Mouse (Mus musculus): ENCODE measurements around the gene Gpsm1. TPM values are rescaled to one million over a fixed set of nuclear protein-coding genes. Genes with fewer than 3 reads are reported as not detected.
"Not testable (repeated sequence)": the region's sequence is repeated elsewhere in the genome, so short reads cannot be mapped to it uniquely, and the experiment has no call there.

Gpsm1 gene
- polyA plus RNA-seq, 2 experiments = 1.1 to 2.3 TPM

GRCm38 (mm10) chr2:26364738-26365465, 49.6 kb downstream of the Gpsm1 start:
- H3K27ac ChIP-seq = no peak overlapping the region
- 68% methylated on average over 10 of the region's 10 CpGs for WGBS (ENCODE audit: insufficient replicate concordance)
- H3K4me1 ChIP-seq (replicated peaks; ENCODE audit: control insufficient read depth in 2 of 2, insufficient read depth in 2 of 2, low read length in 1 of 2) = no peaks in the 10 kb centered on the region
- peaks cover 6% of the 10 kb centered on the region for H3K36me3 ChIP-seq (replicated peaks; ENCODE audit: control insufficient read depth, insufficient read depth, low read depth)
- ATAC-seq (ENCODE audit: insufficient read depth) = no peak
- no peaks in the 10 kb centered on the region for H3K9me3 ChIP-seq (ENCODE audit: control insufficient read depth, low read length)
- TF ChIP-seq EP300 (IDR thresholded peaks at IDR 0.05; ENCODE audit: low read depth) = no peak
- no peak for TF ChIP-seq CTCF (IDR thresholded peaks at IDR 0.05; ENCODE audit: low read depth)
- no peak overlapping the region for H3K4me3 ChIP-seq (ENCODE audit: insufficient read depth in 1 of 2, low read depth in 2 of 2, low read length in 2 of 2)
- no peak overlapping the region for H3K4me2 ChIP-seq (ENCODE audit: low read depth)
- H3K9ac ChIP-seq (replicated peaks) = no peak overlapping the region
- DNase-seq (ENCODE audit: low read depth in 3 of 3, low spot score in 3 of 3) = no peak
- no peaks in the 10 kb centered on the region for H3K27me3 ChIP-seq (ENCODE audit: control insufficient read depth, insufficient read depth, low read length)

GRCm38 (mm10) chr2:26367911-26368310, 52.6 kb downstream of the Gpsm1 start:
- ATAC-seq (ENCODE audit: insufficient read depth) (no peak), DNase-seq (ENCODE audit: low read depth in 3 of 3, low spot score in 3 of 3) (no peak)
- no peaks in the 10 kb centered on the region for H3K27me3 ChIP-seq (ENCODE audit: control insufficient read depth, insufficient read depth, low read length)
- H3K4me2 ChIP-seq (ENCODE audit: low read depth) = no peak overlapping the region
- H3K9me3 ChIP-seq (ENCODE audit: control insufficient read depth, low read length) = no peaks in the 10 kb centered on the region
- no peak overlapping the region for H3K27ac ChIP-seq
- WGBS (ENCODE audit: insufficient replicate concordance) = 77% methylated on average over 6 of the region's 6 CpGs
- no peak for TF ChIP-seq CTCF (IDR thresholded peaks at IDR 0.05; ENCODE audit: low read depth)
- no peak for TF ChIP-seq EP300 (IDR thresholded peaks at IDR 0.05; ENCODE audit: low read depth)
- no peak overlapping the region for H3K9ac ChIP-seq (replicated peaks)
- peaks cover 12% of the 10 kb centered on the region for H3K36me3 ChIP-seq (replicated peaks; ENCODE audit: control insufficient read depth, insufficient read depth, low read depth)
- no peaks in the 10 kb centered on the region for H3K4me1 ChIP-seq (replicated peaks; ENCODE audit: control insufficient read depth in 2 of 2, insufficient read depth in 2 of 2, low read length in 1 of 2)
- no peak overlapping the region for H3K4me3 ChIP-seq (ENCODE audit: insufficient read depth in 1 of 2, low read depth in 2 of 2, low read length in 2 of 2)

GRCm38 (mm10) chr2:26368572-26368971, 53.3 kb downstream of the Gpsm1 start:
- no peak for DNase-seq (ENCODE audit: low read depth in 3 of 3, low spot score in 3 of 3)
- peaks cover 16% of the 10 kb centered on the region for H3K36me3 ChIP-seq (replicated peaks; ENCODE audit: control insufficient read depth, insufficient read depth, low read depth)

GRCm38 (mm10) chr2:26372396-26372795, 57.1 kb downstream of the Gpsm1 start:
- Histone ChIP-seq H3K27me3 (ENCODE audit: control insufficient read depth, insufficient read depth, low read length) (no peaks in the 10 kb centered on the region), H3K9me3 (ENCODE audit: control insufficient read depth, low read length) (no peaks in the 10 kb centered on the region), H3K9ac (replicated peaks) (no peak overlapping the region), H3K27ac (no peak overlapping the region), H3K4me3 (ENCODE audit: insufficient read depth in 1 of 2, low read depth in 2 of 2, low read length in 2 of 2) (no peak overlapping the region), H3K36me3 (replicated peaks; ENCODE audit: control insufficient read depth, insufficient read depth, low read depth) (peaks cover 34% of the 10 kb centered on the region), H3K4me2 (ENCODE audit: low read depth) (no peak overlapping the region), H3K4me1 (replicated peaks; ENCODE audit: control insufficient read depth in 2 of 2, insufficient read depth in 2 of 2, low read length in 1 of 2) (no peaks in the 10 kb centered on the region)
- DNase-seq (ENCODE audit: low read depth in 3 of 3, low spot score in 3 of 3) (no peak), ATAC-seq (ENCODE audit: insufficient read depth) (no peak)
- TF ChIP-seq CTCF (IDR thresholded peaks at IDR 0.05; ENCODE audit: low read depth) (no peak), EP300 (IDR thresholded peaks at IDR 0.05; ENCODE audit: low read depth) (no peak)
- 82% methylated on average over 8 of the region's 8 CpGs for WGBS (ENCODE audit: insufficient replicate concordance)

More at GRCm38 (mm10) chr2:26368572-26368971, 53.3 kb downstream of the Gpsm1 start:
- no peak overlapping the region for H3K4me3 ChIP-seq (ENCODE audit: insufficient read depth in 1 of 2, low read depth in 2 of 2, low read length in 2 of 2)
- no peak overlapping the region for H3K4me2 ChIP-seq (ENCODE audit: low read depth)
- no peaks in the 10 kb centered on the region for H3K27me3 ChIP-seq (ENCODE audit: control insufficient read depth, insufficient read depth, low read length)
- no peak for ATAC-seq (ENCODE audit: insufficient read depth)
- H3K27ac ChIP-seq = no peak overlapping the region
- WGBS (ENCODE audit: insufficient replicate concordance) = 50% methylated on average over 1 of the region's 1 CpGs
- no peak overlapping the region for H3K9ac ChIP-seq (replicated peaks)
- H3K9me3 ChIP-seq (ENCODE audit: control insufficient read depth, low read length) = no peaks in the 10 kb centered on the region
- no peak for TF ChIP-seq CTCF (IDR thresholded peaks at IDR 0.05; ENCODE audit: low read depth)
- no peak for TF ChIP-seq EP300 (IDR thresholded peaks at IDR 0.05; ENCODE audit: low read depth)
- H3K4me1 ChIP-seq (replicated peaks; ENCODE audit: control insufficient read depth in 2 of 2, insufficient read depth in 2 of 2, low read length in 1 of 2) = no peaks in the 10 kb centered on the region

- 0% methylated on average over 38 of the region's 38 CpGs for WGBS (ENCODE audit: insufficient replicate concordance)
- TF ChIP-seq EP300 (IDR thresholded peaks at IDR 0.05; ENCODE audit: low read depth) = no peak
- 0 out of 2 replicates have a peak, but pooled peaks have one; percentile 0 for TF ChIP-seq CTCF (IDR thresholded peaks at IDR 0.05; ENCODE audit: low read depth)
- DNase-seq (ENCODE audit: low read depth in 3 of 3, low spot score in 3 of 3) (peak; percentile 65 to 72 (median 68)), ATAC-seq (ENCODE audit: insufficient read depth) (peak; percentile 91)
- Histone ChIP-seq H3K4me2 (ENCODE audit: low read depth) (peak within 1 kb of the TSS; percentile 83), H3K9me3 (ENCODE audit: control insufficient read depth, low read length) (no peaks in the 10 kb centered on the region), H3K27ac (no peak within 1 kb of the TSS), H3K4me1 (replicated peaks; ENCODE audit: control insufficient read depth in 2 of 2, insufficient read depth in 2 of 2, low read length in 1 of 2) (no peaks in the 10 kb centered on the region), H3K9ac (replicated peaks) (peak within 1 kb of the TSS; percentile 55), H3K27me3 (ENCODE audit: control insufficient read depth, insufficient read depth, low read length) (no peaks in the 10 kb centered on the region), H3K4me3 (ENCODE audit: insufficient read depth in 1 of 2, low read depth in 2 of 2, low read length in 2 of 2) (peak within 1 kb of the TSS; percentile 68 to 93), H3K36me3 (replicated peaks; ENCODE audit: control insufficient read depth, insufficient read depth, low read depth) (peaks cover 46% of the 10 kb centered on the region)
These were observed 64.9 kb downstream of the Gpsm1 start, which contains the start of gene Snapc4 for GRCm38 (mm10) chr2:26380131-26380771. Gene Snapc4, minus strand, starts transcription at chr2:26380653.

GRCm38 (mm10) chr2:26380871-26381270, 65.6 kb downstream of the Gpsm1 start:
- not testable (repeated sequence) for H3K27ac ChIP-seq; H3K27me3 ChIP-seq (ENCODE audit: control insufficient read depth, insufficient read depth, low read length); H3K9ac ChIP-seq (replicated peaks); DNase-seq (ENCODE audit: low read depth in 3 of 3, low spot score in 3 of 3); H3K4me1 ChIP-seq (replicated peaks; ENCODE audit: control insufficient read depth in 2 of 2, insufficient read depth in 2 of 2, low read length in 1 of 2); ATAC-seq (ENCODE audit: insufficient read depth); H3K9me3 ChIP-seq (ENCODE audit: control insufficient read depth, low read length)
- peak overlapping the region; percentile 83 for H3K4me2 ChIP-seq (ENCODE audit: low read depth)
- H3K36me3 ChIP-seq (replicated peaks; ENCODE audit: control insufficient read depth, insufficient read depth, low read depth) = peaks cover 48% of the 10 kb centered on the region
- peak overlapping the region; percentile 68 to 93 for H3K4me3 ChIP-seq (ENCODE audit: insufficient read depth in 1 of 2, low read depth in 2 of 2, low read length in 2 of 2)
- 13% methylated on average over 6 of the region's 6 CpGs for WGBS (ENCODE audit: insufficient replicate concordance)

Data from liver, embryonic 14.5 days (tissue).